Mouse (Mus musculus): Measurements from ENCODE around the gene Cst9.

Gene Cst9

GRCm38 (mm10) chr2:148834912-148835311, at the start of gene Cst9:
Gene Cst9 (plus strand): TSS chr2:148835147.
- DNase-seq: no peak

GRCm38 (mm10) chr2:148789142-148789541, 45.8 kb upstream of the Cst9 start, which contains the start of gene Cst12:
Gene Cst12 (plus strand): TSS chr2:148789361.
- no peak for DNase-seq

- no peak for DNase-seq
Measured at GRCm38 (mm10) chr2:148798485-148798884, 36.5 kb upstream of the Cst9 start, which contains the start of gene Cst8. Gene Cst8 (plus strand): TSS chr2:148798785.

GRCm38 (mm10) chr2:148801491-148801921, 33.4 kb upstream of the Cst9 start:
- peak in 1 of 2 experiments; percentile 5 for DNase-seq

GRCm38 (mm10) chr2:148806696-148807095, 28.3 kb upstream of the Cst9 start:
- no peak for DNase-seq

GRCm38 (mm10) chr2:148819909-148820308, 15.0 kb upstream of the Cst9 start, which contains the start of gene Cst13:
Gene Cst13 (plus strand): TSS chr2:148820081.
- DNase-seq: no peak

- no peak for DNase-seq
Measured at GRCm38 (mm10) chr2:148825986-148826385, 9.0 kb upstream of the Cst9 start.

GRCm38 (mm10) chr2:148838075-148838777, 3.3 kb downstream of the Cst9 start:
- DNase-seq: no peak

- no peak for DNase-seq
Measured at GRCm38 (mm10) chr2:148839224-148839623, 4.3 kb downstream of the Cst9 start.

- DNase-seq: peak; percentile 73 to 81
Measured at GRCm38 (mm10) chr2:148851116-148851906, 16.4 kb downstream of the Cst9 start.

GRCm38 (mm10) chr2:148856630-148857400, 21.9 kb downstream of the Cst9 start:
- DNase-seq: no peak

GRCm38 (mm10) chr2:148857506-148857905, 22.6 kb downstream of the Cst9 start:
- no peak for DNase-seq

GRCm38 (mm10) chr2:148860993-148861392, 26.0 kb downstream of the Cst9 start:
- no peak for DNase-seq

GRCm38 (mm10) chr2:148861693-148862092, 26.7 kb downstream of the Cst9 start:
- DNase-seq: no peak

GRCm38 (mm10) chr2:148864966-148865365, 30.0 kb downstream of the Cst9 start, which contains the start of gene 9230104L09Rik:
Gene 9230104L09Rik (minus strand): TSS chr2:148865038.
- no peak for DNase-seq

GRCm38 (mm10) chr2:148868959-148869358, 34.0 kb downstream of the Cst9 start:
- no peak for DNase-seq

GRCm38 (mm10) chr2:148870526-148870925, 35.6 kb downstream of the Cst9 start:
- no peak for DNase-seq

- peak in 1 of 2 experiments; percentile 18 for DNase-seq
Measured at GRCm38 (mm10) chr2:148872860-148873259, 37.9 kb downstream of the Cst9 start.

- no peak for DNase-seq
Measured at GRCm38 (mm10) chr2:148874224-148874616, 39.3 kb downstream of the Cst9 start.

GRCm38 (mm10) chr2:148874617-148875334, 39.8 kb downstream of the Cst9 start:
- peak in 1 of 2 experiments; percentile 41 for DNase-seq

- DNase-seq: peak; percentile 95 to 96
Measured at GRCm38 (mm10) chr2:148875335-148875811, 40.4 kb downstream of the Cst9 start, which contains the start of gene Cst3. Gene Cst3 (minus strand): TSS chr2:148875692.

Measured in kidney, postnatal 4 days (tissue).